In genomic region chr5:23684517-23684916, GRCm38 (mm10) we compare ENCODE assay signal across 8 mouse cellular contexts. TPM values are rescaled to one million over a fixed set of nuclear protein-coding genes. Genes with fewer than 3 reads are reported as not detected.
DNase-seq lines count a peak whose midpoint lies in the region; ATAC-seq and TF ChIP-seq lines count a peak whose summit lies in the region.

Gene Srpk2 (minus strand): TSS chr5:23684617.

- H3K27ac ChIP-seq in brown adipose tissue, adult 24 weeks (replicated peaks; ENCODE audit: low read depth, low read length): no peak within 1 kb of the TSS
- no peak within 1 kb of the TSS for H3K27ac ChIP-seq in intestine, embryonic 16.5 days (ENCODE audit: low read length)
- no peak within 1 kb of the TSS for H3K27ac ChIP-seq in midbrain, postnatal 0 days (ENCODE audit: low read depth, low read length)

- TF ChIP-seq CTCF in midbrain, postnatal 0 days (IDR thresholded peaks at IDR 0.05): no peak

- no peaks in the 10 kb centered on the region for H3K9me3 ChIP-seq in intestine, embryonic 16.5 days (ENCODE audit: control insufficient read depth, low read length)
- no peaks in the 10 kb centered on the region for H3K9me3 ChIP-seq in midbrain, postnatal 0 days (ENCODE audit: low read length)

- H3K9ac ChIP-seq in intestine, embryonic 16.5 days (ENCODE audit: low read depth, low read length): no peak within 1 kb of the TSS
- H3K9ac ChIP-seq in midbrain, postnatal 0 days (replicated peaks; ENCODE audit: low read length, poor library complexity, severe bottlenecking): no peak within 1 kb of the TSS

- H3K27me3 ChIP-seq in intestine, embryonic 16.5 days (replicated peaks; ENCODE audit: control insufficient read depth, insufficient read depth, low read length): no peaks in the 10 kb centered on the region
- no peaks in the 10 kb centered on the region for H3K27me3 ChIP-seq in midbrain, postnatal 0 days (ENCODE audit: insufficient read depth, low read length)

- H3K4me1 ChIP-seq in brown adipose tissue, adult 24 weeks (ENCODE audit: control insufficient read depth, insufficient read depth, insufficient read length, low read length): no peaks in the 10 kb centered on the region
- H3K4me1 ChIP-seq in intestine, embryonic 16.5 days (ENCODE audit: control insufficient read depth, insufficient read depth, low read length): no peaks in the 10 kb centered on the region
- no peaks in the 10 kb centered on the region for H3K4me1 ChIP-seq in midbrain, postnatal 0 days (ENCODE audit: insufficient read depth, low read length)

- no peak for DNase-seq in layer of hippocampus, adult 8-10 months (ENCODE audit: low spot score in 2 of 2)
- no peak for DNase-seq in layer of hippocampus, adult 11-12 months (ENCODE audit: low spot score)
- DNase-seq in midbrain, postnatal 0 days (ENCODE audit: low spot score): no peak
- DNase-seq in cerebellum, adult 18-20 months: no peak

- no peaks in the 10 kb centered on the region for H3K36me3 ChIP-seq in intestine, embryonic 16.5 days (ENCODE audit: control insufficient read depth, insufficient read depth, low read length)
- H3K36me3 ChIP-seq in midbrain, postnatal 0 days (ENCODE audit: insufficient read depth, low read length): no peaks in the 10 kb centered on the region

- no peak for ATAC-seq in granulocyte monocyte progenitor cell, adult 5-6 weeks (replicated peaks; ENCODE audit: poor library complexity, severe bottlenecking)
- no peak for ATAC-seq in intestine, embryonic 16.5 days
- ATAC-seq in midbrain, postnatal 0 days (ENCODE audit: low FRiP score): no peak
- ATAC-seq in cerebellum, adult (ENCODE audit: insufficient number of reproducible peaks, low FRiP score, low TSS enrichment): no peak

- WGBS in intestine, embryonic 16.5 days: 62% methylated on average over 1 of the region's 1 CpGs
- 61% methylated on average over 1 of the region's 1 CpGs for WGBS in midbrain, postnatal 0 days

- H3K4me3 ChIP-seq in brown adipose tissue, adult 24 weeks (ENCODE audit: insufficient read depth, low read depth, low read length): no peak within 1 kb of the TSS
- H3K4me3 ChIP-seq in intestine, embryonic 16.5 days (ENCODE audit: low read length): no peak within 1 kb of the TSS
- H3K4me3 ChIP-seq in midbrain, postnatal 0 days (ENCODE audit: low read depth, low read length): no peak within 1 kb of the TSS

- H3K4me2 ChIP-seq in intestine, embryonic 16.5 days (ENCODE audit: low read depth, low read length): no peak within 1 kb of the TSS
- H3K4me2 ChIP-seq in midbrain, postnatal 0 days (ENCODE audit: low read depth, low read length, poor library complexity, severe bottlenecking): no peak within 1 kb of the TSS

RNA-seq across cellular contexts. Expression of gene Srpk2, which starts in this region (rescaled TPM):
- 100 to 1,000 TPM; 134 to 163 (median 150) TPM for total RNA-seq in layer of hippocampus, adult 8-10 months (2022)
- polyA plus RNA-seq in brown adipose tissue, adult 24 weeks (2012; ENCODE audit: insufficient read depth, insufficient read length, missing spikeins): 16.7 and 17.0 TPM in 2 replicates
- total RNA-seq in granulocyte monocyte progenitor cell, adult 5-6 weeks (2014; fragmentation: Nextera tagmentation): 45.8 and 60.2 TPM in 2 replicates
- 47.2 and 51.4 TPM in 2 replicates for total RNA-seq in granulocyte monocyte progenitor cell, adult 5-6 weeks (2017)
- 30.5 and 32.1 TPM in 2 replicates for polyA plus RNA-seq in intestine, embryonic 16.5 days (2015; fragmentation: Nextera tagmentation; extraction: Ambion mirVana)
- total RNA-seq in midbrain, postnatal 0 days (2014; rRNA removed): 69.3 and 85.3 TPM in 2 replicates
- polyA plus RNA-seq in midbrain, postnatal 0 days (2015; fragmentation: Nextera tagmentation; extraction: Ambion mirVana): 144 and 151 TPM in 2 replicates
